ENCODE assay signal across 8 mouse cellular contexts in genomic region chr3:88022322-88023191, GRCm38 (mm10). TPM values are rescaled to one million over a fixed set of nuclear protein-coding genes. Genes with fewer than 3 reads are reported as not detected.
A peak's percentile ranks its signal among the peaks of the same experiment; 100 is the strongest.
DNase-seq lines count a peak whose midpoint lies in the region.

No protein-coding gene starts in this region.

- peak overlapping the region; percentile 72 for H3K4me3 ChIP-seq in embryonic facial prominence, embryonic 10.5 days
- peak overlapping the region; percentile 65 for H3K4me3 ChIP-seq in midbrain, embryonic 10.5 days

- H3K36me3 ChIP-seq in embryonic facial prominence, embryonic 10.5 days (replicated peaks), result no peaks in the 10 kb centered on the region
- H3K36me3 ChIP-seq in midbrain, embryonic 10.5 days, result no peaks in the 10 kb centered on the region

- H3K27me3 ChIP-seq in embryonic facial prominence, embryonic 10.5 days (replicated peaks; ENCODE audit: low read depth, poor library complexity, severe bottlenecking), result peaks cover 91% of the 10 kb centered on the region
- peaks cover 86% of the 10 kb centered on the region for H3K27me3 ChIP-seq in midbrain, embryonic 10.5 days (ENCODE audit: low read depth, poor library complexity, severe bottlenecking)

- DNase-seq in adrenal gland, postnatal 25 days, result peak; percentile 94
- DNase-seq in embryonic facial prominence, embryonic 10.5 days (ENCODE audit: low spot score), result peak; percentile 95
- peak; percentile 99 for DNase-seq in heart, adult 11 months
- DNase-seq in kidney, adult 11 months, result peak; percentile 94
- peak; percentile 62 to 76 for DNase-seq in left cerebral cortex, postnatal 36 days (ENCODE audit: low spot score in 2 of 2)
- DNase-seq in midbrain, embryonic 10.5 days (ENCODE audit: low spot score), result peak; percentile 95
- DNase-seq in right cerebral cortex, postnatal 36 days (ENCODE audit: low spot score in 2 of 2), result peak; percentile 70 to 72
- DNase-seq in yolk sac, embryonic 10.5 days (ENCODE audit: low spot score), result peak; percentile 96

- peaks cover 24% of the 10 kb centered on the region for H3K4me1 ChIP-seq in embryonic facial prominence, embryonic 10.5 days
- H3K4me1 ChIP-seq in midbrain, embryonic 10.5 days, result peaks cover 22% of the 10 kb centered on the region

- H3K9me3 ChIP-seq in embryonic facial prominence, embryonic 10.5 days, result no peaks in the 10 kb centered on the region
- no peaks in the 10 kb centered on the region for H3K9me3 ChIP-seq in midbrain, embryonic 10.5 days (replicated peaks)

- WGBS in embryonic facial prominence, embryonic 10.5 days, result under 1% methylated on average over 66 of the region's 66 CpGs
- WGBS in midbrain, embryonic 10.5 days, result under 1% methylated on average over 66 of the region's 66 CpGs

- 0 out of 2 replicates have a peak overlapping the region, but pooled peaks have one; percentile 14 for H3K27ac ChIP-seq in embryonic facial prominence, embryonic 10.5 days (replicated peaks)
- no peak overlapping the region for H3K27ac ChIP-seq in midbrain, embryonic 10.5 days (replicated peaks)

- intact Hi-C loops in left cerebral cortex, postnatal 36 days (cut with DNase I), result no loop called here

RNA-seq across cellular contexts. Expression of gene Hapln2, which starts 4.8 kb away (rescaled TPM):
- not detected in 2 replicates for total RNA-seq in adrenal gland, postnatal 25 days (2021)
- polyA plus RNA-seq in embryonic facial prominence, embryonic 10.5 days (2016; fragmentation: Nextera tagmentation; extraction: Ambion mirVana), result not detected in 2 replicates
- total RNA-seq in left cerebral cortex, postnatal 36 days (2021), result 10 to 100 TPM; 14.5 to 15.4 TPM
- 0.10 TPM in 1 of 2 replicates, not detected in the other for polyA plus RNA-seq in midbrain, embryonic 10.5 days (2016; fragmentation: Nextera tagmentation; extraction: Ambion mirVana)

RNA-seq across cellular contexts. Expression of gene Gpatch4, which starts 20.4 kb away (rescaled TPM):
- total RNA-seq in adrenal gland, postnatal 25 days (2021), result 14.1 and 23.4 TPM in 2 replicates
- polyA plus RNA-seq in embryonic facial prominence, embryonic 10.5 days (2016; fragmentation: Nextera tagmentation; extraction: Ambion mirVana), result 52.2 and 52.4 TPM in 2 replicates
- total RNA-seq in left cerebral cortex, postnatal 36 days (2021), result 10 to 100 TPM; 14.9 to 17.5 TPM
- polyA plus RNA-seq in midbrain, embryonic 10.5 days (2016; fragmentation: Nextera tagmentation; extraction: Ambion mirVana), result 41.7 and 47.0 TPM in 2 replicates

RNA-seq across cellular contexts. Expression of gene Bcan, which starts 22.5 kb away (rescaled TPM):
- 62.8 and 74.9 TPM in 2 replicates for total RNA-seq in adrenal gland, postnatal 25 days (2021)
- polyA plus RNA-seq in embryonic facial prominence, embryonic 10.5 days (2016; fragmentation: Nextera tagmentation; extraction: Ambion mirVana), result 0.32 and 0.41 TPM in 2 replicates
- total RNA-seq in left cerebral cortex, postnatal 36 days (2021), result 100 to 1,000 TPM; 251 to 278 TPM
- 0.41 and 0.86 TPM in 2 replicates for polyA plus RNA-seq in midbrain, embryonic 10.5 days (2016; fragmentation: Nextera tagmentation; extraction: Ambion mirVana)

RNA-seq across cellular contexts. Expression of gene Naxe, which starts 35.7 kb away (rescaled TPM):
- 126 and 140 TPM in 2 replicates for total RNA-seq in adrenal gland, postnatal 25 days (2021)
- polyA plus RNA-seq in embryonic facial prominence, embryonic 10.5 days (2016; fragmentation: Nextera tagmentation; extraction: Ambion mirVana), result 126 and 145 TPM in 2 replicates
- total RNA-seq in left cerebral cortex, postnatal 36 days (2021), result 10 to 100 TPM; 61.7 to 74.4 TPM
- 126 and 138 TPM in 2 replicates for polyA plus RNA-seq in midbrain, embryonic 10.5 days (2016; fragmentation: Nextera tagmentation; extraction: Ambion mirVana)

RNA-seq across cellular contexts. Expression of gene Nes, which starts 51.7 kb away (rescaled TPM):
- 8.7 and 9.3 TPM in 2 replicates for total RNA-seq in adrenal gland, postnatal 25 days (2021)
- 35.3 and 46.2 TPM in 2 replicates for polyA plus RNA-seq in embryonic facial prominence, embryonic 10.5 days (2016; fragmentation: Nextera tagmentation; extraction: Ambion mirVana)
- 1 to 10 TPM; 4.6 to 6.2 TPM for total RNA-seq in left cerebral cortex, postnatal 36 days (2021)
- polyA plus RNA-seq in midbrain, embryonic 10.5 days (2016; fragmentation: Nextera tagmentation; extraction: Ambion mirVana), result 125 and 158 TPM in 2 replicates

Comparison
In these comparisons a context has a peak if more than half of its experiments do, and no peak if none do; other contexts are left out.
1. RNA of gene Hapln2, which starts 4.8 kb away (total RNA-seq): 14.5 to 15.4 TPM in left cerebral cortex, postnatal 36 days; not detected in adrenal gland, postnatal 25 days; every median in the first group is over 10 times any median in the second.
2. Peak in every context shown above with its lines, with median percentiles within 50 percentile points of each other: DNase-seq.